In the genomic region with DNA sequence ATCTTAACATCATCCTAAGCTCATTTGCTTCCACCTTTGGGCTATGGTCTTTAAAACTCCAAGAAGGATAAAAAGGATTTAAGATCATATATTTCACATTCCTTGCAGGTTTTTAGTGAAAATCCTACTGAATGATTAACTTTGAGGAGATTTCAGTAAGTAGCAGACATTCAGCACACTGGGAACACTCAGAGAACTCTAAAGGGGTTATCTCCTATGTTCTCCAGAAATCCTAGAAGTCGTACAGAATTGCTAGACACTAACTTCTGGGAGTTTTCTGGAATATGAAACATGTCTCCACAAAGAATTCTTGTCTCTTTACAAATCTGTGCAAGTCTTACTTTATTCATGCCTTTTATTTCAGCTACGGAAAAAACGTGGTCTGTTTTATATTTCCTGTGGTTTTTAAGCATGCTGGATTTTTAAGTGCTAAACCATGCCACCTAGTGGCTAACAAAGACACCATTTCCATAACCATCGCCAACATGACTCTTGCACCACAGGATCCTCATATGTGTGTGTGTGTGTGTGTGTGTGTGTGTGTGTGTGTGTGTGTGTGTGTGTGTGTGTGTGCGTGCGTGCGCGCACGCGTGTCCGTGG, we compare ENCODE assay signal across 9 mouse cellular contexts. TPM values are rescaled to one million over a fixed set of nuclear protein-coding genes. Genes with fewer than 3 reads are reported as not detected.
DNase-seq lines count a peak whose midpoint lies in the region; ATAC-seq and TF ChIP-seq lines count a peak whose summit lies in the region.
"Had no signal": no experiment of that assay in that cellular context is flagged by ENCODE, and none has a peak within 500 bp of the region (broad histone marks: within the 10 kb centered on the region; RNA-seq: fewer than 3 reads in every experiment).

No protein-coding gene starts in this region.

- peak; percentile 82 for ATAC-seq in common myeloid progenitor, adult 5-6 weeks (replicated peaks; ENCODE audit: low read depth, poor library complexity, severe bottlenecking)
- ATAC-seq in heart, postnatal 0 days (ENCODE audit: insufficient read depth, low read depth): peak; percentile 17; the same call in 1 of the 2 replicates
- ATAC-seq in liver, embryonic 14.5 days (ENCODE audit: insufficient read depth): no peak

- peak; percentile 71 for TF ChIP-seq CTCF in heart, postnatal 0 days (IDR thresholded peaks at IDR 0.05; ENCODE audit: low read depth)
- TF ChIP-seq CTCF in liver, embryonic 14.5 days (IDR thresholded peaks at IDR 0.05; ENCODE audit: low read depth): peak; percentile 52
- no peak for TF ChIP-seq CTCF in small intestine, adult 2 months (IDR thresholded peaks at IDR 0.05; ENCODE audit: extremely low read depth, insufficient read length, insufficient replicate concordance, low read depth, low read length)

- no peaks in the 10 kb centered on the region for H3K9me3 ChIP-seq in heart, postnatal 0 days (replicated peaks; ENCODE audit: control insufficient read depth, low read length)
- no peaks in the 10 kb centered on the region for H3K9me3 ChIP-seq in liver, embryonic 14.5 days (ENCODE audit: control insufficient read depth, low read length)
- H3K9me3 ChIP-seq: liver, embryonic 15.5 days had no signal

- peak overlapping the region; percentile 46 for H3K27ac ChIP-seq in heart, postnatal 0 days (ENCODE audit: low read depth)
- H3K27ac ChIP-seq in liver, embryonic 14.5 days: no peak overlapping the region
- no peak overlapping the region for H3K27ac ChIP-seq in small intestine, adult 2 months (ENCODE audit: insufficient read depth, low read depth, low read length)
- H3K27ac ChIP-seq: liver, embryonic 15.5 days had no signal

- H3K4me3 ChIP-seq in heart, postnatal 0 days (ENCODE audit: low read depth, low read length): peak overlapping the region; percentile 39
- H3K4me3 ChIP-seq in liver, embryonic 14.5 days (ENCODE audit: insufficient read depth in 1 of 2, low read depth in 2 of 2, low read length in 2 of 2): no peak overlapping the region
- H3K4me3 ChIP-seq in small intestine, adult 2 months (ENCODE audit: low read depth, low read length): peak overlapping the region; percentile 33; the same call in 1 of the 2 replicates
- H3K4me3 ChIP-seq: liver, embryonic 15.5 days had no signal

- H3K4me1 ChIP-seq in heart, postnatal 0 days (ENCODE audit: control insufficient read depth, insufficient read depth): no peaks in the 10 kb centered on the region
- no peaks in the 10 kb centered on the region for H3K4me1 ChIP-seq in liver, embryonic 14.5 days (replicated peaks; ENCODE audit: control insufficient read depth in 2 of 2, insufficient read depth in 2 of 2, low read length in 1 of 2)
- H3K4me1 ChIP-seq in small intestine, adult 2 months (ENCODE audit: control insufficient read depth, insufficient read depth, insufficient read length, low read length): no peaks in the 10 kb centered on the region
- H3K4me1 ChIP-seq: liver, embryonic 15.5 days had no signal

- peak; percentile 28 for DNase-seq in adrenal gland, postnatal 14 days
- no peak for DNase-seq in adrenal gland, postnatal 25 days
- DNase-seq in 3134 (ENCODE audit: extremely low read depth, insufficient read length, low spot score): peak; percentile 66
- peak; percentile 75 for DNase-seq in heart, postnatal 0 days (ENCODE audit: low spot score)
- peak in 1 of 3 experiments; percentile 4 for DNase-seq in liver, embryonic 14.5 days (ENCODE audit: low read depth in 3 of 3, low spot score in 3 of 3)
- DNase-seq in ovary, postnatal 36 days (ENCODE audit: low spot score): no peak

- TF ChIP-seq EP300 in heart, postnatal 0 days (IDR thresholded peaks at IDR 0.05; ENCODE audit: low read depth): no peak
- no peak for TF ChIP-seq EP300 in liver, embryonic 14.5 days (IDR thresholded peaks at IDR 0.05; ENCODE audit: low read depth)

- no peaks in the 10 kb centered on the region for H3K36me3 ChIP-seq in heart, postnatal 0 days (replicated peaks; ENCODE audit: control insufficient read depth, insufficient read depth, low read length)
- H3K36me3 ChIP-seq in liver, embryonic 14.5 days (replicated peaks; ENCODE audit: control insufficient read depth, insufficient read depth, low read depth): no peaks in the 10 kb centered on the region
- H3K36me3 ChIP-seq in small intestine, adult 2 months (ENCODE audit: control insufficient read depth, insufficient read depth, low read length): 0 out of 2 replicates have a peak, but pooled peaks cover 2% of the 10 kb centered on the region
- H3K36me3 ChIP-seq: liver, embryonic 15.5 days had no signal

- peak overlapping the region; percentile 57 for H3K4me2 ChIP-seq in heart, postnatal 0 days (ENCODE audit: low read depth, low read length)
- no peak overlapping the region for H3K4me2 ChIP-seq in liver, embryonic 14.5 days (ENCODE audit: low read depth)
- H3K4me2 ChIP-seq: liver, embryonic 15.5 days had no signal

- no peaks in the 10 kb centered on the region for H3K27me3 ChIP-seq in heart, postnatal 0 days (ENCODE audit: control insufficient read depth, insufficient read depth, low read length)
- no peaks in the 10 kb centered on the region for H3K27me3 ChIP-seq in liver, embryonic 14.5 days (ENCODE audit: control insufficient read depth, insufficient read depth, low read length)
- H3K27me3 ChIP-seq in small intestine, adult 2 months (ENCODE audit: control insufficient read depth, insufficient read depth, low read length): no peaks in the 10 kb centered on the region
- H3K27me3 ChIP-seq: liver, embryonic 15.5 days had no signal

- 3% methylated on average over 4 of the region's 11 CpGs for WGBS in heart, postnatal 0 days
- WGBS in liver, embryonic 14.5 days (ENCODE audit: insufficient replicate concordance): 10% methylated on average over 6 of the region's 11 CpGs
- 10% methylated on average over 11 of the region's 11 CpGs for WGBS in small intestine, adult 2 months

- peak overlapping the region; percentile 33; the same call in 1 of the 2 replicates for H3K9ac ChIP-seq in heart, postnatal 0 days (replicated peaks; ENCODE audit: low read depth, low read length)
- H3K9ac ChIP-seq in liver, embryonic 14.5 days (replicated peaks): no peak overlapping the region
- H3K9ac ChIP-seq: liver, embryonic 15.5 days had no signal

- TF ChIP-seq POLR2A in small intestine, adult 2 months (IDR thresholded peaks at IDR 0.05; ENCODE audit: low read depth, low read length): no peak

RNA-seq across cellular contexts. Expression of a gene that starts 2.5 kb away (rescaled TPM):
- total RNA-seq in adrenal gland, postnatal 14 days (2021): 603 and 739 TPM in 2 replicates
- 100 and 198 TPM in 2 replicates for total RNA-seq in adrenal gland, postnatal 25 days (2021)
- total RNA-seq in common myeloid progenitor, adult 5-6 weeks (2017): not detected in 2 replicates
- total RNA-seq in heart, postnatal 0 days (2014; rRNA removed; ENCODE audit: low replicate concordance): 589 and 800 TPM in 2 replicates
- polyA plus RNA-seq in heart, postnatal 0 days (2015; fragmentation: Nextera tagmentation; extraction: Ambion mirVana): 584 and 614 TPM in 2 replicates
- polyA plus RNA-seq in liver, embryonic 14.5 days (2012; rRNA removed): 17.3 and 37.4 TPM in 2 replicates
- 63.6 and 66.8 TPM in 2 replicates for polyA plus RNA-seq in liver, embryonic 14.5 days (2014; fragmentation: Nextera tagmentation; extraction: Ambion mirVana)
- 29.3 and 30.3 TPM in 2 replicates for polyA plus RNA-seq in small intestine, adult 2 months (2012; rRNA removed)

Comparison
In these comparisons a context has a peak if more than half of its experiments do, and no peak if none do; other contexts are left out.
1. DNase-seq: peak in adrenal gland, postnatal 14 days (single experiment), 3134 (single experiment) and heart, postnatal 0 days (single experiment); none in adrenal gland, postnatal 25 days (single experiment) and ovary, postnatal 36 days (single experiment).
2. H3K4me3 ChIP-seq: peak in heart, postnatal 0 days (single experiment) and small intestine, adult 2 months (single experiment); none in liver, embryonic 14.5 days (0 of 2).
3. RNA of a gene that starts 2.5 kb away (total RNA-seq): 589 to 800 TPM in heart, postnatal 0 days, 603 to 739 TPM in adrenal gland, postnatal 14 days and 100 to 198 TPM in adrenal gland, postnatal 25 days; not detected in common myeloid progenitor, adult 5-6 weeks; every median in the first group is over 100 times any median in the second.